Mouse (Mus musculus) stomach, adult 2 months (tissue): Measurements from ENCODE around the gene Ttc7. TPM values are rescaled to one million over a fixed set of nuclear protein-coding genes. Genes with fewer than 3 reads are reported as not detected.

Experiments
- polyA plus RNA-seq: library from polyadenylated mRNA; depleted of rRNA; stranded (reverse); fragments of >200 nt; gene quantifications from 2 replicates; pipeline ENCODE4 v1.2.3, GENCODE M21; 2012; rRNA removed

Ttc7 gene
- polyA plus RNA-seq: 45.7 and 111 TPM in 2 replicates

DNA sequence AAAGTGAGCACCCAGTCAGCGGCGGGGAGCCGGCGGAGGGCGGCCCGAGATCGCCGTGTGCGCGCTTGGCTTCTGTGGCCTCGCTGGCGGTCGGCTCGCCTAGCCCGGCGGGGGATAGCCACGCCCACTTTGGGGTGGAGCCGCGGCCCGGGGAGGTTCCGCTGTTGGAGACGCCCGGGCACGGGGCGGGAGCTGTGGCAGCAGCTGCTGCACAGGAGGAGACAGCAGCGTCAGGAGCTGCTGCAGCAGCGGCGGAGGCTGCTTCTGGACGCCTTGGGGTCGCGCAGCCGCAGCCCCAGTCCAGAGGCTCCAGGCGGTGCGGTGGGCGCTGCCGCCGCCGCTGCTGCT lies at the start of gene Ttc7:
Ttc7 (plus strand) TSS at position 181 of the 348 bp plus-strand sequence.

DNA sequence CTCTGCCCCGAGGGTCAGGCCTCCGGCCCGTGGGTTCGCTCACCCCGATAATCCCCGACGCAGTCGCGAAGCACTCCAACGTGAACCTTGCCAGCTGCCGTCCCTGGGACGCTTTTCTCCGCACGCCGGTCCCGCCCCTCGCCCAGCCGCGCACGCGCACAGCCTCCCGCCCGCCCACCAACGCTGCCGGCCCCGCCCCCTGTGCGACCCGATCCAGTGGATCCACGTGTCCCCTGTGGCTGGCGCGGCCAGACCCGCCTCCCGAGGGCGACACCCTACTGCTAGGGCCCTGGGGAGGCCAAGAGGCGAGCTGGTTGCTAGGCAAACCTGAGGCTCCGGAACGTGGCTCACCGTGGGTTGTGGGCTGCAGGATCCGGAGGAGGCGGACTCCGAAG lies 16.9 kb upstream of the Ttc7 start, which contains the start of gene Mcfd2:
Mcfd2 (minus strand) TSS at position 144 of the 395 bp plus-strand sequence.

DNA sequence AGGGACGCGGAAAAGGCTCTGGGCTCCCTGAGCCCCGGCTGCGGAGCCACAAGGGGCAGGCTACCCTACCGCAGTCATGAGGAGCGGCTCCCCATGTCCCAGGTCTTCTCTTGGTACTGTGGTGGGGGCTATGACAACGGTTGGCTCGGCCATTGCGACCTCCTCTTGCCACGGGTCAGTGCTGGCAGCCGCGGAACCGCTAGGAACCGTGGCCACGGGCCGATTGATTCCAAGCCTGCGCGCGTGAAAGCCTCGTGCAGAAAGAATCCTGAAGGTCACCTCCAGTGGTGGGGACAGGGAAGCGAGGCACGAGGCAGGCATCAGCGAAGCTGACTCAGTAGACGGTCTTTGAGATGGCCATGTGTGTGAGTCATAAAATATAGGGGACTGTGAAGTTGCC lies 144.8 kb downstream of the Ttc7 start, which contains the start of gene Stpg4:
Stpg4 (minus strand) TSS at position 231 of the 400 bp plus-strand sequence.

Other genes with a start within 250 kb of the Ttc7 start
- gene Socs5, start 175.2 kb upstream of the Ttc7 start, polyA plus RNA-seq: 2.6 and 3.2 TPM in 2 replicates
- 23.2 and 31.0 TPM in 2 replicates for gene Mcfd2, start 17.0 kb upstream of the Ttc7 start, polyA plus RNA-seq
- not detected in 2 replicates for gene Stpg4, start 144.9 kb downstream of the Ttc7 start, polyA plus RNA-seq
- gene Calm2, start 164.0 kb downstream of the Ttc7 start, polyA plus RNA-seq: 2.3 and 4.1 TPM in 2 replicates